Mouse (Mus musculus) cerebellum, adult 2 months (tissue): ENCODE measurements around the gene Hspa5. TPM values are rescaled to one million over a fixed set of nuclear protein-coding genes. Genes with fewer than 3 reads are reported as not detected.
A peak's percentile ranks its signal among the peaks of the same experiment; 100 is the strongest.
"Not testable (repeated sequence)": the region's sequence is repeated elsewhere in the genome, so short reads cannot be mapped to it uniquely, and the experiment has no call there.

Source experiments
- DNase-seq, 2 experiments: peaks; one replicate each; pipeline ENCODE4 v3.0.0; 2021
- H3K27ac ChIP-seq: fragments of 200-500 bp; 2 replicates; pipeline ENCODE4 v1.5.1; 2012; ENCODE audit warnings: low read length, control low read depth, inconsistent platforms; ENCODE audit not compliant: insufficient read depth
- H3K27me3 ChIP-seq: fragments of 200-500 bp; 2 replicates; pipeline ENCODE4 v1.6.1; 2012; ENCODE audit warnings: inconsistent platforms, mild to moderate bottlenecking, low read length, moderate library complexity; ENCODE audit not compliant: control insufficient read depth, insufficient read depth
- H3K4me1 ChIP-seq: fragments of 200-500 bp; 2 replicates; pipeline ENCODE4 v1.6.1; 2011; ENCODE audit warnings: low read length; ENCODE audit not compliant: control insufficient read depth, insufficient read depth
- H3K4me3 ChIP-seq: fragments of 200-500 bp; replicated peaks from 2 replicates; pipeline ENCODE3; 2011; ENCODE audit warnings: mild to moderate bottlenecking, low read depth, low read length, control low read depth; ENCODE audit not compliant: insufficient read depth
- CTCF ChIP-seq: fragments of 200-500 bp; IDR thresholded peaks from 2 replicates; pipeline ENCODE4 v1.5.1; 2011; ENCODE audit warnings: low read depth, mild to moderate bottlenecking, control low read depth, low read length, moderate library complexity, borderline replicate concordance; ENCODE audit not compliant: insufficient read depth
- POLR2A ChIP-seq: fragments of 200-500 bp; IDR thresholded peaks from 2 replicates; pipeline ENCODE4 v1.6.1; 2011; ENCODE audit warnings: low read length, control low read depth, borderline replicate concordance; ENCODE audit not compliant: insufficient read depth
- WGBS: fragments of 180-500 bp; shearing (Covaris S2); methylation state at CpG from one replicate; pipeline ENCODE4 v1.1.7; 2018; 5-methylcytosine and 5-hydroxymethylcytosine counted together
- polyA plus RNA-seq: library from polyadenylated mRNA; depleted of rRNA; stranded (reverse); fragments of >200 nt; gene quantifications from 2 replicates; pipeline ENCODE4 v1.2.3, GENCODE M21; 2012

Hspa5 gene
- polyA plus RNA-seq, 1 experiment, result 226 TPM

DNA sequence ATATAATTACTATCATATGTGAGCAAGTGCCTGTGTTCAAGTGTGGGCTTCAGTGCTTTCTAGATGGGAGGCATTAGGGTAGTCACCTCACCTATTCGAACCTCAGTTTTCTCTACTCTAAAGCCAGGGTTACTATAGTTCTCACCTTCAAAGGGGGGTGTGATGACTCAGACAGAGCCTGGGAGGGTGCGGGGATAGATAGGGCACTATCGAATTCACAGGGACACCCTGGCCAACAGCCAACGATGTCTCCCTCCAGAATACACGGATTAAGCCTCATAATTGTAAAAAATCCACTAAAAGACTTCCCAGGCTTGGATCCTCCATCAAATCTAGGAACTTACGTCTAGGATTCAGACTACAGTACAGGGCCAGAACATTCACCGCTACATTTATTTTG, 23.7 kb downstream of the Hspa5 start:
- WGBS, result 87% methylated on average over 7 of the region's 7 CpGs
- Histone ChIP-seq H3K27me3 (no peaks in the 10 kb centered on the region), H3K4me1 (no peaks in the 10 kb centered on the region), H3K4me3 (no peak overlapping the region), H3K27ac (no peak overlapping the region)
- no peak for DNase-seq
- TF ChIP-seq POLR2A (no peak), CTCF (no peak)

DNA sequence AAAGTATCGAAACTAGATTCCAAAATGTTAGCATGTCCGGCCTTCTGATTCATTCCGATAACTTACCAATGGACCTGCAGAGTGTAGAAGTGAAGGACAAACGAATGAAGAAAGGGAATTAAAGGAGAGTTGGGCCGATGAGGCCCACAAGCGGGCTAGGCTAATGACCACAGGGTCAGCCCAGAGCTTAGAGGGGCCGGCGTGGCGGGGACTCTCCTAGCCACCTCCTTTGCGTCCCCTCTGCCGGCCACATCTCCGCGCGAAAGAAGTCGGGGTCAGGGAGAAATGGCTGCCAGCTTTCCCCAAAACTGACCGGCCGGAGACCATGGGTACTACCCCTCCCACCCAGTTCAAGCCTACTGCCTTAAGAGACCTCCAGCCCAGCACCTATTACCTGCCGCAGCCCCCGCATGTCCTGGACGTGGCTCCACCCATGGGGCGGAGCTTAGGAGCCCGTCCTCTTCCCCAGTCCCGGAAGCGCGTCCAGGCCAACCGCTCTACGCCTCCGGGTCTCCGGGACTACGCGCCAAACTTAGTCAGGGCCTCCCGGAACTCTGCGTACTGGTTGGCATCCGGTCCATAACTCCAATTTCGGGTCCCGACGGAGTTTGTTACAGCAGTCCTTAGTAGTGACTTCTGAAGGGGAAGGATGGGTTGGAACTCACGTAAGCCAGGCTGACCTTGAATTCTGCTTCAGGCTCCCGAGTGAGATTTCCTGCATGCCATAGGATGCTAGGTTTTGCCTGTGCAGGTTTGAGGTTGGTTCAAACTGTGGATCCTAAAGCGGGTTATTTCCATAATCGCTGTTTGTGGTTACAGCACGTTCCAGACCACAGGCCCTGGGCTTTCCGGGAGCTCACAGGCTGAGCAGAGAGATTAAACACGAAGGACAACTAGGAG, 27.8 kb downstream of the Hspa5 start, which contains the start of gene Rabepk:
Rabepk (minus strand) TSS at position 556 of the 900 bp plus-strand sequence.
- TF ChIP-seq CTCF (no peak), POLR2A (peak; percentile 62; the same call in 1 of the 2 replicates)
- Histone ChIP-seq H3K4me1 (no peaks in the 10 kb centered on the region), H3K27ac (peak within 1 kb of the TSS; percentile 18; the same call in 1 of the 2 replicates), H3K27me3 (no peaks in the 10 kb centered on the region), H3K4me3 (peak within 1 kb of the TSS; percentile 93)
- WGBS, result 4% methylated on average over 44 of the region's 44 CpGs
- DNase-seq, result peak; percentile 82 to 83

DNA sequence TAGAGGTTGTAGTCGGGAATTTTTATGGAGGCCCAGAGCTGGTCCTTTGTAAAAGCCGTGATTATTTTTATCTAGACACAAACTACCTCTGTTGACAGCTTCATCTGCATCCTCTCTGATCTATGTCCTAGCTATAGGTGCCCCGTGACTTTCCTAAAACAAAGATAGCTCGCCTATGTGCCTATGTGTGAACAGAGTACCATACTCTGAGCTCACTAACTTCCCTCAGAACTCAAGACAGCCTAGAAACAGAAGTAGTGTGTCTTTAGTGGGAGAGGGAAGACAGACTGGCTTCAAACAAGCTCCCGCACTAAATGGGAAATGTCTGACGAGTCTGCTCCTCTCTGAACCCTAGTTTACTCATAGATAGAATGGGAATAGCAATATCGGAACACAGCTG, 28.6 kb downstream of the Hspa5 start:
- no peak overlapping the region for H3K4me3 ChIP-seq
- TF ChIP-seq CTCF, result no peak
- DNase-seq, result no peak
- H3K27me3 ChIP-seq, result no peaks in the 10 kb centered on the region
- H3K4me1 ChIP-seq, result peaks cover 2% of the 10 kb centered on the region; the same call in 1 of the 2 replicates
- H3K27ac ChIP-seq, result no peak overlapping the region
- WGBS, result 89% methylated on average over 7 of the region's 7 CpGs

DNA sequence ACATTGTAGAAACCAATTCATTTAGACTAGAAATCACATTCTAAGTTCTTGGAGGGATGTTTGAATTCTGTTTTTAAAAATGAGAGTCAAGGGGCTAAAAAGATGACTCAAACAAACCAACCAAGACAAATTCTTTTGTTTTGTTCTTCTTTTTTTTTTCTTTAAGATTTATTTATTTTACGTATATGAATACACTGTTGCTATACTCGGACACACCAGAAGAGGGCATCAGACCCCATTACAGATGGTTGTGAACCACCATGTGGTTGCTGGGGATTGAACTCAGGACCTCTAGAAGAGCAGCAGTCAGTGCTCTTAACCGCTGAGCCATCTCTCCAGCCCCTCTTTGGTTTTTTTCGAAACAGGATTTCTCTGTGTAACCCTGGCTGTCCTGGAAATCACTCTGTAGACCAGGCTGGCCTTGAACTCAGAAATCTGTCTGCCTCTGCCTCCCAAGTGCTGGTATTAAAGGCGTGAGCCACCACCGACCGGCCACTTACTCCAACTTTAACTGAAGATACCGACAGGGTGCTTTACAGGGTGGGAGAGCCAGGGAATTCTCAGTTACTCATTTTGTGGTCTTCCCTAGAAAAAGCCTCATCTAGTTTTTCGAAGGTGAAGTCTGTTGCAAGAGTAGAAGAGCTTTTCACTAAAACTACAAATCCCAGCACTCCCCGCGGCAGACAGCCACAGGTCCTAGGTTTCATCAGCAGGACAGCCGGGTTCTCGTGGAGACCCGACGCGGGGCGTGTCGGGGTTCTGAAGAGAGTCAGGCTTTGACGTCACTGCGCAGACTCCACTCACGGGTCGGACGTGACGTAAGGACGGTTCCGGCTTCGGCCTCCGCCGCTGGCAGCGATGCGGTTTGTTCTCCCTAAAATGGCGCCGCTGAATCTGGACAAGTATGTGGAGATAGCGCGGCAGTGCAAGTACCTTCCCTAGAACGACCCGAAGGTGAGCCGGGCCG, 30.0 kb downstream of the Hspa5 start:
- H3K4me3 ChIP-seq, result peak overlapping the region; percentile 81
- no peaks in the 10 kb centered on the region for H3K27me3 ChIP-seq
- H3K27ac ChIP-seq, result peak overlapping the region; percentile 58
- peak; percentile 97 to 99 for DNase-seq
- TF ChIP-seq POLR2A (peak; percentile 92), CTCF (no peak)
- peaks cover 5% of the 10 kb centered on the region; the same call in 1 of the 2 replicates for H3K4me1 ChIP-seq
- 6% methylated on average over 39 of the region's 39 CpGs for WGBS

DNA sequence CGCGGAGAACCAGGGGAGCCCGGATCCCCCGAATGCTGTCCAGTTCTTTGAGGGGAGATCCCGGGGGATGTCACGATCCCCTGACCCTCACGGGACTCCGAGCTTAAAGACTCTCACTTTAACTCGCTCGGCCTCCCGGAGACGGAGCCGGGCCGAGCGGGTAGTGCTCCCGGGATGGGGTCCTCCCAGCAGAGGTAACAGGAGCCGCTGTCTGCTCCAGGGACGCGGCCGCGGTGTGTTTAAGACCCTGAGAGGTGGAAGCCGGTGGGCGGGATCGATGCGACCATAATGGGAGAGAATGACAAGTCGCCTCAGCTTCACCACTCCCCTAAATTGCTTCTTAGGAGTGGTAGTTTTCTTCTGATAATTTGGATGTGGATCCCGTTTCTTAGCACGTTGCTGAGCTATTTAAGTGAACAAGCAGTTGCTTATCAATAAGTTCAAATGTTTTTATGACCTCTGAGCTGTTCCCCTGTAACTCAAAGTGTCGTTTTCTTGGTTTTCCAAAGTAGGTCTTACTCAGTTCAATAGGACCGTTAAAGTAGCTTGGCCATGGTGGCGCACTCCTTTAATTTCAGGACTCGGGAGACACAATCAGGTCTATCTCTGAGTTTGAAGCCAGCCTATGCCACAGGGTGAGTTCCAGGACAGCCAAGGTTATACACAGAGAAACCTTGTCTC, 30.9 kb downstream of the Hspa5 start:
- WGBS, result under 1% methylated on average over 29 of the region's 32 CpGs
- H3K4me1 ChIP-seq, H3K27me3 ChIP-seq: not testable (repeated sequence)
- Histone ChIP-seq H3K27ac (peak overlapping the region; percentile 58), H3K4me3 (peak overlapping the region; percentile 81)
- DNase-seq, result peak in 1 of 2 experiments; percentile 29

DNA sequence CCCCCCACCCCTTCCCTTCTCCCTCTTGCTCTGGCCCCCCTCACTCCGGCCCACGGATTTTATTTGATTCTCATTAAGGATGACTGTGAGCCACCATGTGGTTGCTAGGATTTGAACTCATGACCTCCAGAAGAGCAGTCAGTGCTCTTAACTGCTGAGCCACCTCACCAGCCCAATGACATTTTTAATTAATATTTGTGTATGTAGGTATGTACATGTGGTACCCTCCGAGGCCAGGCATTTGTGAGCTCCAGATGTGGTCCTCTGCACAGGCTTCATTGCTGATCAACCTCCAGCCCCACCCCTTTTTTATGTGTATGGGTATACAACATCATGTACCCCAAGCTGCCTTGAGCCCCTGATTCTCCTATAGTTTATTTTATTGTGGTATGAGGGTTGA, 32.0 kb downstream of the Hspa5 start:
- Histone ChIP-seq H3K27ac (no peak overlapping the region), H3K4me1 (peaks cover 5% of the 10 kb centered on the region; the same call in 1 of the 2 replicates), H3K27me3 (no peaks in the 10 kb centered on the region), H3K4me3 (no peak overlapping the region)
- TF ChIP-seq CTCF (no peak), POLR2A (no peak)
- WGBS, result 48% methylated on average over 3 of the region's 3 CpGs
- DNase-seq, result no peak

DNA sequence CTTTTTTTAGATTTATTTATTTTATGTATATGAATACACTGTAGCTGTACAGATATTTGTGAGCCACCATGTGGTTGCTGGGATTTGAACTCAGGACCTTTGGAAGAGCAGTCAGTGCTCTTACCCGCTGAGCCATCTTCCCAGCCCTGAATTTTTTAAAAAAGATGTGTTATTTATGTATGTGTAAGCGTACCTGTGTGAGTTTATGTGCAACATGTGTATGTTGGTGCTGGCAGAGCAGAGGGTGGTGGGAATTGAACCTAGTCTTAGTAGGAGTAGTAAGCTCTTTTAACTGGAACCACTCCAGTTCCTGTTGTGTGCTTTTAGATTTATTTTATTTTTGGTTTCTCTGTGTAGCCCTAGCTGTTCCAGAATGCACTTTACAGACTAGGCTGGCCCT, 32.4 kb downstream of the Hspa5 start:
- no peak overlapping the region for H3K4me3 ChIP-seq
- DNase-seq, result no peak
- peaks cover 5% of the 10 kb centered on the region; the same call in 1 of the 2 replicates for H3K4me1 ChIP-seq

More for the DNA sequence above, 32.4 kb downstream of the Hspa5 start:
- WGBS, result 98% methylated on average over 2 of the region's 2 CpGs
- no peak overlapping the region for H3K27ac ChIP-seq
- H3K27me3 ChIP-seq, result no peaks in the 10 kb centered on the region
- TF ChIP-seq CTCF (no peak), POLR2A (no peak)
